Mouse (Mus musculus): ENCODE data around the gene Mamdc4.

Gene Mamdc4

GRCm38 (mm10) chr2:25588227-25588907 lies 13.7 kb upstream of the Mamdc4 start:
- Histone ChIP-seq H3K36me3 (ENCODE audit: control insufficient read depth, insufficient read depth, low read length, poor library complexity, severe bottlenecking) (no peaks in the 10 kb centered on the region), H3K27me3 (ENCODE audit: control insufficient read depth, insufficient read depth, low read length, poor library complexity, severe bottlenecking) (no peaks in the 10 kb centered on the region)
- no peak for DNase-seq (ENCODE audit: low read depth, low spot score)

- H3K36me3 ChIP-seq (ENCODE audit: control insufficient read depth, insufficient read depth, low read length, poor library complexity, severe bottlenecking), result no peaks in the 10 kb centered on the region; the same call in 1 of the 2 replicates
- no peak for DNase-seq (ENCODE audit: low read depth, low spot score)
- no peaks in the 10 kb centered on the region for H3K27me3 ChIP-seq (ENCODE audit: control insufficient read depth, insufficient read depth, low read length, poor library complexity, severe bottlenecking)
Measured at GRCm38 (mm10) chr2:25587290-25587689, 12.6 kb upstream of the Mamdc4 start.

- H3K27me3 ChIP-seq (ENCODE audit: control insufficient read depth, insufficient read depth, low read length, poor library complexity, severe bottlenecking), result no peaks in the 10 kb centered on the region
- no peaks in the 10 kb centered on the region; the same call in 1 of the 2 replicates for H3K36me3 ChIP-seq (ENCODE audit: control insufficient read depth, insufficient read depth, low read length, poor library complexity, severe bottlenecking)
- no peak for DNase-seq (ENCODE audit: low read depth, low spot score)
Measured at GRCm38 (mm10) chr2:25585601-25586000, 11.0 kb upstream of the Mamdc4 start.

GRCm38 (mm10) chr2:25584856-25585255 lies 10.2 kb upstream of the Mamdc4 start:
- H3K36me3 ChIP-seq (ENCODE audit: control insufficient read depth, insufficient read depth, low read length, poor library complexity, severe bottlenecking), result no peaks in the 10 kb centered on the region; the same call in 1 of the 2 replicates
- DNase-seq (ENCODE audit: low read depth, low spot score), result no peak
- H3K27me3 ChIP-seq (ENCODE audit: control insufficient read depth, insufficient read depth, low read length, poor library complexity, severe bottlenecking), result no peaks in the 10 kb centered on the region

GRCm38 (mm10) chr2:25584152-25584551 lies 9.5 kb upstream of the Mamdc4 start:
- Histone ChIP-seq H3K27me3 (ENCODE audit: control insufficient read depth, insufficient read depth, low read length, poor library complexity, severe bottlenecking) (no peaks in the 10 kb centered on the region), H3K36me3 (ENCODE audit: control insufficient read depth, insufficient read depth, low read length, poor library complexity, severe bottlenecking) (no peaks in the 10 kb centered on the region; the same call in 1 of the 2 replicates)
- no peak for DNase-seq (ENCODE audit: low read depth, low spot score)

GRCm38 (mm10) chr2:25583571-25583970 lies 8.9 kb upstream of the Mamdc4 start:
- no peak for DNase-seq (ENCODE audit: low read depth, low spot score)
- Histone ChIP-seq H3K36me3 (ENCODE audit: control insufficient read depth, insufficient read depth, low read length, poor library complexity, severe bottlenecking) (no peaks in the 10 kb centered on the region; the same call in 1 of the 2 replicates), H3K27me3 (ENCODE audit: control insufficient read depth, insufficient read depth, low read length, poor library complexity, severe bottlenecking) (no peaks in the 10 kb centered on the region)

- H3K36me3 ChIP-seq (ENCODE audit: control insufficient read depth, insufficient read depth, low read length, poor library complexity, severe bottlenecking), result no peaks in the 10 kb centered on the region; the same call in 1 of the 2 replicates
- H3K27me3 ChIP-seq (ENCODE audit: control insufficient read depth, insufficient read depth, low read length, poor library complexity, severe bottlenecking), result no peaks in the 10 kb centered on the region
- no peak for DNase-seq (ENCODE audit: low read depth, low spot score)
Measured at GRCm38 (mm10) chr2:25583120-25583481, 8.5 kb upstream of the Mamdc4 start.

GRCm38 (mm10) chr2:25582466-25583119 lies 7.9 kb upstream of the Mamdc4 start:
- Histone ChIP-seq H3K27me3 (ENCODE audit: control insufficient read depth, insufficient read depth, low read length, poor library complexity, severe bottlenecking) (no peaks in the 10 kb centered on the region), H3K36me3 (ENCODE audit: control insufficient read depth, insufficient read depth, low read length, poor library complexity, severe bottlenecking) (no peaks in the 10 kb centered on the region; the same call in 1 of the 2 replicates)
- peak; percentile 53 for DNase-seq (ENCODE audit: low read depth, low spot score)

- no peak for DNase-seq (ENCODE audit: low read depth, low spot score)
- no peaks in the 10 kb centered on the region; the same call in 1 of the 2 replicates for H3K36me3 ChIP-seq (ENCODE audit: control insufficient read depth, insufficient read depth, low read length, poor library complexity, severe bottlenecking)
- no peaks in the 10 kb centered on the region for H3K27me3 ChIP-seq (ENCODE audit: control insufficient read depth, insufficient read depth, low read length, poor library complexity, severe bottlenecking)
Measured at GRCm38 (mm10) chr2:25581901-25582301, 7.3 kb upstream of the Mamdc4 start.

- DNase-seq (ENCODE audit: low read depth, low spot score), result peak; percentile 84
- no peaks in the 10 kb centered on the region for H3K27me3 ChIP-seq (ENCODE audit: control insufficient read depth, insufficient read depth, low read length, poor library complexity, severe bottlenecking)
- H3K36me3 ChIP-seq (ENCODE audit: control insufficient read depth, insufficient read depth, low read length, poor library complexity, severe bottlenecking), result no peaks in the 10 kb centered on the region; the same call in 1 of the 2 replicates
Measured at GRCm38 (mm10) chr2:25581294-25581864, 6.7 kb upstream of the Mamdc4 start, which contains the start of gene Ajm1. Gene Ajm1, minus strand, starts transcription at chr2:25581757.

- DNase-seq (ENCODE audit: low read depth, low spot score), result peak; percentile 22
- Histone ChIP-seq H3K36me3 (ENCODE audit: control insufficient read depth, insufficient read depth, low read length, poor library complexity, severe bottlenecking) (no peaks in the 10 kb centered on the region; the same call in 1 of the 2 replicates), H3K27me3 (ENCODE audit: control insufficient read depth, insufficient read depth, low read length, poor library complexity, severe bottlenecking) (no peaks in the 10 kb centered on the region)
Measured at GRCm38 (mm10) chr2:25580621-25581101, 6.0 kb upstream of the Mamdc4 start.

- Histone ChIP-seq H3K27me3 (ENCODE audit: control insufficient read depth, insufficient read depth, low read length, poor library complexity, severe bottlenecking) (no peaks in the 10 kb centered on the region), H3K36me3 (ENCODE audit: control insufficient read depth, insufficient read depth, low read length, poor library complexity, severe bottlenecking) (no peaks in the 10 kb centered on the region; the same call in 1 of the 2 replicates)
- peak; percentile 83 for DNase-seq (ENCODE audit: low read depth, low spot score)
Measured at GRCm38 (mm10) chr2:25579737-25580460, 5.3 kb upstream of the Mamdc4 start.

- peak; percentile 22 for DNase-seq (ENCODE audit: low read depth, low spot score)
- Histone ChIP-seq H3K36me3 (ENCODE audit: control insufficient read depth, insufficient read depth, low read length, poor library complexity, severe bottlenecking) (no peaks in the 10 kb centered on the region; the same call in 1 of the 2 replicates), H3K27me3 (ENCODE audit: control insufficient read depth, insufficient read depth, low read length, poor library complexity, severe bottlenecking) (no peaks in the 10 kb centered on the region)
Measured at GRCm38 (mm10) chr2:25578796-25579736, 4.4 kb upstream of the Mamdc4 start.

Measured in splenic B cell, adult 2 months (primary cell).